Mouse (Mus musculus) megakaryocyte, embryonic 14.5 days (primary cell): ENCODE results near the gene Pitpna.

ENCODE experiments used
- FLI1 ChIP-seq: IDR thresholded peaks from 2 replicates; pipeline ENCODE4 v1.6.1; 2012; ENCODE audit warnings: low read length, inconsistent platforms, mixed read lengths
- GATA1 ChIP-seq: IDR thresholded peaks from 3 replicates; pipeline ENCODE4 v1.6.1; 2012; ENCODE audit warnings: mixed read lengths, low read length, inconsistent platforms, borderline replicate concordance

DNA sequence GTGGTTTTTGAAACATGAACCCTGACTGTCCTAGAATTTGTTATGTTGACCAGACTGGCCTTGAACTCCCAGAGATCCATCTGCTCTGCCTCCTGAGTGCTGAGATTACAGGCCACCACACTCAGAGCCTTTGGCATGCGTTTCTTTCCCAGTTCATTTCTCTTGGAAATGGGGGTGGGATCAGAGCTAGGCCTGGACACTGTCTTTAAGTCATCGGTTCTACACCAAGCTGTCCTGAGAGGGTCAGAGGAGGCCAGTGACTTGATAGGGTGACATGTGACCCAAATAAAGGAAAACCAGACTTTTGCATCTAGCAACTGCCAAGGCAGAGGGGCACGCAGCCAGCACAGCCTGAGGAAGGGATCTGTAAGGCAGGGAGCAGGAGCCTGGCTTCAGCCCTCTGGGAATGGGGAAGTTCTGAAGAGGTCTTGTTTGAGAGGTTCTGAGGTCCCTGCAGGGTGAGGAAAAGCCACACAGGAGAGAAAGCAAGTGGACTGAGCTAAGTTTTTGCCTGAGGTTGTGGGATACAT, 8.9 kb downstream of the Pitpna start:
- TF ChIP-seq FLI1 (no peak), GATA1 (no peak)
